Mouse (Mus musculus): ENCODE results near the gene Abcb9. TPM values are rescaled to one million over a fixed set of nuclear protein-coding genes. Genes with fewer than 3 reads are reported as not detected.

Abcb9 gene
- polyA plus RNA-seq, 1 experiment, result 34.7 TPM

- TF ChIP-seq POLR2A (IDR thresholded peaks at IDR 0.05; ENCODE audit: borderline replicate concordance, insufficient read depth, low read length) (no peak), CTCF (IDR thresholded peaks at IDR 0.05; ENCODE audit: borderline replicate concordance, insufficient read depth, low read depth, low read length) (no peak)
- Histone ChIP-seq H3K4me3 (replicated peaks; ENCODE audit: insufficient read depth, low read depth, low read length) (no peak overlapping the region), H3K4me1 (ENCODE audit: control insufficient read depth, insufficient read depth, low read length) (peaks cover 58% of the 10 kb centered on the region)
Observed at GRCm38 (mm10) chr5:124013747-124014146, 81.9 kb downstream of the Abcb9 start.

DNA sequence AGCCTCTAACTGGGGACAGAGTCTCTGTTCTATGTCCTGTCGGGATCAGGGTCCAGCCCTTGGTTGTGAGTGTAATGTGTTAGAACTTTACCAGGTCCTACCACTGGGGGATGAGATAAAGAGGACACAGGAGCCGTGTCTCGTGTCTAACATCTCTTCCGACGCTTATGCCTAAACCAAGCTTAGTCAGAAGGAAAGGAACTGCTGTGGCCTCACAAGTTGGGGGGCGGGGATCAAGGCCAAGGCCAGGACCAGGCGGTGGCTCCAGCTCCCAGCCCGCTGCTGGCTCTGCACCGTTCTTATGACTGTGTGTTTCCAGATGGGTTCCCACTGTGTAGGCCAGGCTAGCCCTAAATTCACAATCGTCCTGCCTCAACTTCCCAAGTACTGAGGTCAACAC lies 82.7 kb downstream of the Abcb9 start:
- Histone ChIP-seq H3K27me3 (ENCODE audit: control insufficient read depth, insufficient read depth, low read length) (no peaks in the 10 kb centered on the region), H3K4me3 (replicated peaks; ENCODE audit: insufficient read depth, low read depth, low read length) (no peak overlapping the region), H3K27ac (ENCODE audit: insufficient read depth, low read length) (0 out of 2 replicates have a peak overlapping the region, but pooled peaks have one; percentile 13), H3K4me1 (ENCODE audit: control insufficient read depth, insufficient read depth, low read length) (peaks cover 56% of the 10 kb centered on the region)
- TF ChIP-seq POLR2A (IDR thresholded peaks at IDR 0.05; ENCODE audit: borderline replicate concordance, insufficient read depth, low read length) (no peak), CTCF (IDR thresholded peaks at IDR 0.05; ENCODE audit: borderline replicate concordance, insufficient read depth, low read depth, low read length) (no peak)
- 38% methylated on average over 10 of the region's 10 CpGs for WGBS
- DNase-seq, result no peak

More at GRCm38 (mm10) chr5:124013747-124014146, 81.9 kb downstream of the Abcb9 start:
- DNase-seq, result no peak
- Histone ChIP-seq H3K27ac (ENCODE audit: insufficient read depth, low read length) (no peak overlapping the region), H3K27me3 (ENCODE audit: control insufficient read depth, insufficient read depth, low read length) (no peaks in the 10 kb centered on the region)
- WGBS, result 36% methylated on average over 16 of the region's 16 CpGs

- H3K27ac ChIP-seq (ENCODE audit: insufficient read depth, low read length), result peak overlapping the region; percentile 38
- H3K4me3 ChIP-seq (replicated peaks; ENCODE audit: insufficient read depth, low read depth, low read length), result no peak overlapping the region
- TF ChIP-seq POLR2A (IDR thresholded peaks at IDR 0.05; ENCODE audit: borderline replicate concordance, insufficient read depth, low read length), result no peak
- no peak for TF ChIP-seq CTCF (IDR thresholded peaks at IDR 0.05; ENCODE audit: borderline replicate concordance, insufficient read depth, low read depth, low read length)
- no peaks in the 10 kb centered on the region for H3K27me3 ChIP-seq (ENCODE audit: control insufficient read depth, insufficient read depth, low read length)
- peaks cover 59% of the 10 kb centered on the region for H3K4me1 ChIP-seq (ENCODE audit: control insufficient read depth, insufficient read depth, low read length)
- peak in 1 of 2 experiments; percentile 55 for DNase-seq
- WGBS, result 15% methylated on average over 8 of the region's 8 CpGs
Observed at GRCm38 (mm10) chr5:124011927-124012326, 83.7 kb downstream of the Abcb9 start.

Other genes starting within 250 kb of the Abcb9 start
- gene Hcar2, start 230.3 kb downstream of the Abcb9 start, polyA plus RNA-seq (2012; rRNA removed), result 0.07 and 0.08 TPM in 2 replicates
- gene Hcar1, start 215.8 kb downstream of the Abcb9 start, polyA plus RNA-seq (2012; rRNA removed), result 0.38 and 0.73 TPM in 2 replicates
- gene Denr, start 188.6 kb downstream of the Abcb9 start, polyA plus RNA-seq (2012; rRNA removed), result 45.6 and 56.3 TPM in 2 replicates
- 0.67 and 1.5 TPM in 2 replicates for gene Gm43518, start 168.4 kb downstream of the Abcb9 start, polyA plus RNA-seq (2012; rRNA removed)
- gene Ccdc62, start 165.1 kb downstream of the Abcb9 start, polyA plus RNA-seq (2012; rRNA removed), result 4.6 and 5.8 TPM in 2 replicates
- 41.8 and 42.4 TPM in 2 replicates for gene Hip1r, start 122.2 kb downstream of the Abcb9 start, polyA plus RNA-seq (2012; rRNA removed)
- 41.7 and 47.5 TPM in 2 replicates for gene Vps37b, start 63.5 kb downstream of the Abcb9 start, polyA plus RNA-seq (2012; rRNA removed)
- gene Ogfod2, start 16.5 kb upstream of the Abcb9 start, polyA plus RNA-seq (2012; rRNA removed), result 47.2 and 52.7 TPM in 2 replicates
- gene Arl6ip4, start 20.3 kb upstream of the Abcb9 start, polyA plus RNA-seq (2012; rRNA removed), result 81.6 and 91.0 TPM in 2 replicates
- gene Pitpnm2, start 154.0 kb upstream of the Abcb9 start, polyA plus RNA-seq (2012; rRNA removed), result 54.2 and 64.2 TPM in 2 replicates
- gene Mphosph9, start 232.2 kb upstream of the Abcb9 start, polyA plus RNA-seq (2012; rRNA removed), result 27.2 and 32.6 TPM in 2 replicates
- 10.5 and 12.0 TPM in 2 replicates for gene 2810006K23Rik, start 232.3 kb upstream of the Abcb9 start, polyA plus RNA-seq (2012; rRNA removed)

Measured in cerebellum, adult 2 months (tissue).